Mouse (Mus musculus): ENCODE results near the gene Slc30a10.

Slc30a10 gene

GRCm38 (mm10) chr1:185454575-185454954, at the start of gene Slc30a10:
Slc30a10 (plus strand) TSS chr1:185454848.
- DNase-seq (ENCODE audit: extremely low spot score) = no peak

DNA sequence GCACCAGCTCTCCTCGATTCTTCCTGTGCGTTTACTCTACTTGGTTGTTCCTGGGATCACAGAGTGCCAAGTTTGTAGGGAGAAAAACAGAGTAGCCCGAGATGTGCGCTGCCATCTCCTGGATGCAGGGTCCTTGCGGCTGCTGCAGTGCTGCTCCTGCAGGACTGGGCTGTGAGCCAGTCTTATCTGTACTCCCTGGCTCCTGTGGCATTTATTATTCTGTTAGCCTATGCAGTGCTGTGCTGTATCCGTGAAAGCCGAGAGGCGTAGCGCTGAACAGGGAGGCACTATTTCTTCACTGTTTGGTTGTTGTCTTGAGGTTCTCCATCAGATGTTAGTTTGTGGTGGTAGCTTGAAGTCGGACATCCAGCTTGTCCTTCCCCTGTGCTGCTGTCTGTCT, 48.7 kb upstream of the Slc30a10 start:
- no peak for DNase-seq (ENCODE audit: extremely low spot score)

- DNase-seq (ENCODE audit: extremely low spot score) = no peak
Observed at GRCm38 (mm10) chr1:185409831-185410230, 44.8 kb upstream of the Slc30a10 start.

- DNase-seq (ENCODE audit: extremely low spot score) = no peak
Observed at GRCm38 (mm10) chr1:185418011-185418410, 36.6 kb upstream of the Slc30a10 start.

- DNase-seq (ENCODE audit: extremely low spot score) = no peak
Observed at GRCm38 (mm10) chr1:185419805-185420204, 34.8 kb upstream of the Slc30a10 start.

GRCm38 (mm10) chr1:185420776-185421175, 33.9 kb upstream of the Slc30a10 start:
- no peak for DNase-seq (ENCODE audit: extremely low spot score)

DNA sequence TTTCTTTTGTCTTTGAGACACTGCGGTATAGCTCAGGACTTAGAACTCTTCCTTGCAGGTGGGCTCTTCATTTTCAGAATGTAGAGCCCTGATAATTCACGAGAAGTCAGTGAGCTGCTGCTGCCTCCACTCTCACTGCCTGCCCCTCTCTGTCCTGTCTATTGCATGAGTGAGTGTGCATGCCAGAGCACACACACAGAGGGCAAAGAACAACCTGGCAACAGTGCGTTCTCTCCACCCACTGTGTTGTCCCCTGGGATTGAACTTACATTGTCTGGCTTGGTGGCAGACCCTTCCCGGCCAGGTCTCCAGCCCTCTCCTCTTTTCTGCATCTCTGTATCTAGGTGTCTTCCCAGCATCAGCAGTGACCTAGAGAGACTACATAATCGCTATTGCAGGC, 28.1 kb upstream of the Slc30a10 start:
- no peak for DNase-seq (ENCODE audit: extremely low spot score)

GRCm38 (mm10) chr1:185430488-185430887, 24.2 kb upstream of the Slc30a10 start:
- DNase-seq (ENCODE audit: extremely low spot score) = no peak

DNA sequence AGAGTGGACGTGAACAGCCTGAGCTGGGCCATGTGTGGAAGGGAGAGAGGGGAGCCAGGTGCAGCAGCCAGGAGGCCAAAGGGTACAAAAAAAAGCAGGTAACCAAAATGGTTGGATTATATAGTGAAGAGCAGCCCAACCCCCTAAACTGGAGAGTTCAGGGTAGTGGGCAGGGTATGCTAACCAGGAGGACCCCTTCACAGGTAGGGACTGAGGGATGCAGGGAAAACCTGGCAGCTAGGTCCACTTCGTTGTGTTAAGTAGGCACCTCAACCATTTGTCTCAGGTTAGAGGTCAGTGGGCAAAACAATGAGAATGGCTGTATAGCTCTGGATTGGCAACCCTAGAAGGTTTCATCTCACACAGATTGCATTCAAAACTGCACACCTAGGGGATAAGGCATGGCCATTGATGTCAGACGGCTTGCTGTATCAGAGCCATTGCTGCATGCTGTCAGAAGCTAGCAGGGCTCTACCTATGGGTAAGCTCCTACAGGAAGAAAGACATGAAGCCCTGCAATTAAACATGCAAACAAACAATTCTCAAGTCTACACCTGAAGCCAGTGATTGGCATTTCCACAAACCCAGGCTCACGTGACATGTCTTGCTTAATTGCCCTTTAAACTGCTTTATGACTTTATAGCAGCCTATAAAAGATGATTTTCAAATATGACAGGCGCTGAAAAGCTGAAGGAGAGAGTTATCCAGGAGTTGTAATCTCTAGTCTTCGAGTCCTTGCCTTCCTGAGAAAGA, 23.2 kb upstream of the Slc30a10 start:
- no peak for DNase-seq (ENCODE audit: extremely low spot score)

- DNase-seq (ENCODE audit: extremely low spot score) = no peak
Observed at GRCm38 (mm10) chr1:185431998-185432317, 22.7 kb upstream of the Slc30a10 start.

- no peak for DNase-seq (ENCODE audit: extremely low spot score)
Observed at GRCm38 (mm10) chr1:185433112-185433511, 21.5 kb upstream of the Slc30a10 start.

DNA sequence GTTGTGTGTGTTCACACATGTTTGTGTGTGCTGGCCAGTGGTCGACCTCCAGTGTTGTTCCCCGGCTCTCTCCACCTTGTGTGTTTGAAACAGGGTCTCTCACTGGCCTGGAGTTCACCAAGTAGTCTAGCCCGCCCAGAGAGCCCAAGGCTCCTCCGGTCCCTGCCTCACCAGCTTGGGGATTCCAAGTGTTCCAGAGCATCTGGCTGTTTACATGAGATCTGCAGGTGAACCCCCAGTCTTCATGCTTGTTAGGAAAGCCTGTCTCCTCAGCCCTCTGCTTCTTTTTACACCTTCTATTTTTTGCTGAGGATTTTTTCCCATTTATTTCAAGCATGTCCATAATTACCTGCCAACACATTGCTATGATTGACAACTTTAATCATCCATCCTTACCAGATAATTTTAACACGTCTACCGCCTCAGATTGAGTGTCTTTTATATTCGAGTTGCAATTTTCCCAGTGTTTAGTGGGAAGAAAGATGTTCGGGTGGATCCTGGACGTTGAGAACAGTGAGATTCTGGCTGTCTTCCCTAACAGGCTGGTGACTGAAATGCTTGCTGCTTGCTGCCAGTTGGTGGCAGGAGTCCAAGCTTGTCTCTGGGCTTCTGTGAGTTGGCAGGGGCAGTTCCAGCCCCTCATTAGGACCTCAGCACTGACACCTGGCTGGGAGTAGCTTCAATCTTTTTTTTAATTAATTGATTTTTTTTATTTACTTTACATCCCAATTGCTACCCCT, 15.6 kb upstream of the Slc30a10 start:
- DNase-seq (ENCODE audit: extremely low spot score) = no peak

GRCm38 (mm10) chr1:185441703-185442472, 12.8 kb upstream of the Slc30a10 start:
- no peak for DNase-seq (ENCODE audit: extremely low spot score)

DNA sequence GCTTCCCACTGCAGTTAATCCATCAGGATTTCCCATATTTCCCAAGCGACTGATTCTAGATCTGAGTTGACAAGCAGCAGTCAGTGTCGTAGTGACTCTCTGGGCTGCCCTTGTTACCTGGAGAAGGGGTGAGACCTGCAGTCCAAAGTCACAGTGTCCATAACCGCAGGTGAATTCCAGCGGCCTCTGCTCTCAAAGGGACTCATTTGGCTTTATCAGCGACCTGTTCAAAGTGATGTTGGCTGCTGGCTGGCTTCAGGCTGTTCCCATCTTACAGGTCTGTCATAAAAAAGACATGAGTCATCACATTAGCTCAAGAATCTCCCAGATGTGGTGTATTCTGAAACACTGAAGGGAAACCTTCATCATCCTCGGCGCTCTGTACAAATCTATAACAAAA, 5.7 kb upstream of the Slc30a10 start:
- no peak for DNase-seq (ENCODE audit: extremely low spot score)

DNA sequence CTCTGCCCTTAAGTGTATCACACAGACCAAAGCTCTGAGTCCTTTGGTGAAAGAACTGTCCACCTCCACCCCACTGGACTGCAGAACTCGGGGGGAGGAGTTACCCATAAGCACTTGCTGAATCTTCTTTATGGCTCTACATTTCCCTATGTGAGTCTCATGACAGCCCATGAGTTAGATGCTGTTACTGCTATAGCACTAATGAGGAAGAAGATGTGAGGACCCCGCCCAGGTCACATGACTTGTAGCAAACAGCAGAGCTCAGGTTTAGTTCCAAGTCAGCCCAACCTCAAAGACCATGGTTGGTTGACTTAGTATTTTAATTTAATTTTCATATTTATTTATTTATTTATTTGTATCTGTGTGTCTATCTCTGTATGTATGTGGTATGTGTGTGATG, 4.9 kb upstream of the Slc30a10 start:
- DNase-seq (ENCODE audit: extremely low spot score) = no peak

- DNase-seq (ENCODE audit: extremely low spot score) = no peak
Observed at GRCm38 (mm10) chr1:185451077-185451476, 3.6 kb upstream of the Slc30a10 start.

GRCm38 (mm10) chr1:185451495-185451894, 3.2 kb upstream of the Slc30a10 start:
- DNase-seq (ENCODE audit: extremely low spot score) = no peak

DNA sequence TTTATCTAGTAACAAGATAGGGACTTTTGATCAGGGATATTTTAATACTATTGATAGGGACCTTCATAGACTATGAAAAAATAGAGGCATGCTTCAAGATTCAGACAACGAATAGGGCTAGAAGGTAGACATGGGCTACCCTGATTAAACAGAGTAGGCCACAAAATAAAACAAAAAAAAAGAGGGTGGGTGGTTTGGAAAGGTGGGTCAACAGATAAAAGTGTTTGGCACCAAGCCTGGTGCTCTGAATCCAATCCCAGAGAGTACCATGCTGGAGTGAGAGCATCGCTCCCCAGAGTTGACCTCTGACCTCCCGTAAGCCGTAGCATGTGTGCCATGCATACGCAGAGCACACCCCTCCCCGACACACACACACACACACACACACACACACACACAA, 2.2 kb upstream of the Slc30a10 start:
- DNase-seq (ENCODE audit: extremely low spot score) = no peak

GRCm38 (mm10) chr1:185454144-185454543, 504 bp upstream of the Slc30a10 start:
- DNase-seq (ENCODE audit: extremely low spot score) = no peak

- peak; percentile 62 for DNase-seq (ENCODE audit: extremely low spot score)
Observed at GRCm38 (mm10) chr1:185454955-185455701, 480 bp downstream of the Slc30a10 start.

DNA sequence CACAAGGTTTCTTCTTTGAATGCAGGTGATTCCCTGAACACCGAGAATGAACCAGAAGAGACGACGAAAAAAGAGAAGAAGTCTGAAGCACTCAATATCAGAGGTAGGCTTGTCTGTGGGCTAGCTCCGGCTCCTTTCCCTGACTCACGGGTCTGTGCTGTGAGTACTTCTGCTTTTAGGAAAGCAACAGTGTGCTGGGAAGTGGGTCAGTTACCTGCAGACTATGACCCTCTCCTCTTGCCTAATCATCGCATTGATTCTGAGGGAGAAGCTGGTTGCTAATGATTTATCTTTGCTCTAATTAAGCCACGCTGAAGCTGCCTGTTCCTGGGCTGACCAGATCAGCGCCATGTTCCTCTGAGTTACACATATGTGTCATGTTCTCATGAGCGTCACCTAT, 1.7 kb downstream of the Slc30a10 start:
- DNase-seq (ENCODE audit: extremely low spot score) = no peak

- no peak for DNase-seq (ENCODE audit: extremely low spot score)
Observed at GRCm38 (mm10) chr1:185460096-185460495, 5.4 kb downstream of the Slc30a10 start.

All from embryo, embryonic 9.5 days (tissue).